Mouse (Mus musculus) cerebellum, adult 9-10 months (tissue): ENCODE data around the gene Fig4.

Experiments used
- DNase-seq: peaks from one replicate; pipeline ENCODE4 v3.0.0; 2022

The Fig4 gene

GRCm38 (mm10) chr10:41208860-41209377 lies 94.1 kb downstream of the Fig4 start:
- DNase-seq: no peak

DNA sequence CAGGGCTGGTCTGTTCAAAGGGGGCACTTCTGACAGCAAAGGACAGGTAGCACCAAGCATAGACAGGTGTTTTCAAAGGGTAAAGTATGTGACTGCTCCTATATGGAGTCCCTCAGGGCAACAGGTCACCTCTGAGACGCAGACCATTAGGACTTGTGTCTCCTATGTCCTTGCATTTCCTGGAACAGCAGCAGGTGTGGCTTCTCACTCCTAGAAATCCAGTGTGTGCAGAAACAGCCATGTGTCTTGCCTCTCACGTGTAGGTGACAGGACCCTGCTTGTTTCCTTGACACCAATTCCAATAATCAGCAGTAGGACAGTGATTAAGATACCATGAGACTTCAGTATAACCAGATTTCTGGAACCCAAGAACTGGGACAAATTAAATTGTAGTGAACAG lies 97.4 kb downstream of the Fig4 start:
- no peak for DNase-seq

DNA sequence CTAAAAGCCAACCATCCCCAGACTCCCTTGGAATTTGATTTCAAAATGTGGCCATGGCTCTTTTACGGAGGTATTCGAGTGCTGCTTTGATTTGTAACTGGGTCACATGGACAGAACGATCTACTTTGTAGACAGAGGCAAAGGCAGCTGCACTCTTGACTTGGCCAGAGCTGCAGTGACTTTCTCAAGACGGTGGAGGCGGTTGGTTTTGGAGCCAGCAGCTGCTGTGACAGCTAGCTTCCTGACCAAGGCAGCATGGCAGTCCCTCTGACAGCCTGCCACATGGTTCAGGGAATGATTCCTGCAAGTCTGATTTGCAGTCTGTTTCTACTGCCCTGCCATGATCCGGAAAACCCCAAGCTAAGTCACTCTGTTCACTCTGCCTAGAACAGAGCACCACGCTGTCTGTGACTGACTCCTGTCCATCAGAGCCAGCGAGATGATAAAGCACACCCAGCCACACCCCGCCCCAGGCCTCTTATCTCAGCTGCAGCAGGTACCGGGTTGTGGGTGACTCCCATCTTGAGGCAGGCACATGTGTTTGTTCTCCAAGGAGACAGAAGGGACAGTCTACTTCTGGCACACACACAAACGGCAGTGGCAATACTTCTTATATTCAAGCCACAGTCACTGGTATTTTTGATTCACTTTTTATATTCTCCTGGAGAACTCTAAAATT lies 98.3 kb downstream of the Fig4 start:
- DNase-seq: no peak

DNA sequence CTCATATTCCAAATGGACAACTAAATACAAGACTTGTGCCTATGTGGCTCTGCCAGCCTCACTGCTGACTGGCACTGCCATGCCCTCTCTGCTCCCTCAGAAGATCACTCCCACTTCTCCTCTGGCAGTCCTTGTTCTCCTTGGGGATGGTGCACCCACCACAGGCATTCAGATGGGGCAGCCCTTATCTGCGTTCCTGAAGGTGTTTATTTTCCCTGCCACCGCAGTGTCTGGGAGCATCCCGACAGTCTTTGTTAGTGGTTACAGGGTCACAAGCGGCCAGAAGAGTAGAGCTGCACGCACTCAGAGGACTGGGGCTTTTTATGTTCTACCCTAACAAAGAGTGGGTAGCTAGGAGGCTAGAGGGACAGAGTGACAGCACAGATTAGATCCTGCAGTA lies 98.9 kb downstream of the Fig4 start:
- no peak for DNase-seq

GRCm38 (mm10) chr10:41198719-41199118 lies 104.3 kb downstream of the Fig4 start:
- no peak for DNase-seq

- no peak for DNase-seq
Measured at GRCm38 (mm10) chr10:41197788-41198187, 105.3 kb downstream of the Fig4 start.

- no peak for DNase-seq
Measured at GRCm38 (mm10) chr10:41196295-41196694, 106.8 kb downstream of the Fig4 start.

DNA sequence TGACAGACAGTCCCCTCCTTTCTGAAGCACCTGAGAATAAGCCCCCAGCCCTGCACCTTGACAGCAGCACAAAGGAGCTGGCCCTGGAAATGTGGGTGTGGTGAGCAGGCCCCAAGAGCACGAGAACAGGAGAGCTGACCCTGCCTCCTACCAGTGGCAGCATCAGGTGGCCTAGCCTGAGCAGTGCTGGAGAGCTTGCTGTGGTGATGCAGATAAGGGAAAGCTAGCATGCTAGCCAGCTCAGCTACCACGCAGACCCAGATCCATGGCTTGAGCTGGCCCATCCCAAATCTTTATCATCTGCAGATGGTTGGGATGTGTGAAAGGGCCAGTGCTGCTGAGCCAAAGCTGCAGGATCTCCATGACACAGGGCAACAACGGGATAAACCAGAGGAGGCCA lies 113.7 kb downstream of the Fig4 start:
- DNase-seq: no peak

GRCm38 (mm10) chr10:41183975-41184374 lies 119.1 kb downstream of the Fig4 start:
- no peak for DNase-seq

DNA sequence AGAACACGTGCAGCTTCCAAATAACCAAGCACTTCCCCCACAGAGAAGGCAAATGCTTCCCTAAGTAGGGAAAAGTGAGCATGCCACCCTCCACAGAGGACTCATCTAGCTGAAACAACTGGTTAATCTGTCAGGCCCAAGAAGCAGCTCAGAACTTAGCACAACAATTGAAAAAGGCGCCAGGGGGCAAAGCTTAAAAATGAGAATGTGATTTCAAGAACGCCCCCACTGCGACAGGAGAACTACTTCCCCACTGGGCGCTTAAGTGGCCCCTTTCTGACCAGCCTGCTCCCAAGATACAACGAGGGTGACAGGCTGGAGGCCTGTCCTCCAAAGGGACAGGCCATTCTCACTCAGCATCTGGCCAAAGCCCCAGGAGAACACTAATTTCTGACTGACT lies 120.4 kb downstream of the Fig4 start:
- DNase-seq: no peak

GRCm38 (mm10) chr10:41166141-41166540 lies 136.9 kb downstream of the Fig4 start:
- no peak for DNase-seq

DNA sequence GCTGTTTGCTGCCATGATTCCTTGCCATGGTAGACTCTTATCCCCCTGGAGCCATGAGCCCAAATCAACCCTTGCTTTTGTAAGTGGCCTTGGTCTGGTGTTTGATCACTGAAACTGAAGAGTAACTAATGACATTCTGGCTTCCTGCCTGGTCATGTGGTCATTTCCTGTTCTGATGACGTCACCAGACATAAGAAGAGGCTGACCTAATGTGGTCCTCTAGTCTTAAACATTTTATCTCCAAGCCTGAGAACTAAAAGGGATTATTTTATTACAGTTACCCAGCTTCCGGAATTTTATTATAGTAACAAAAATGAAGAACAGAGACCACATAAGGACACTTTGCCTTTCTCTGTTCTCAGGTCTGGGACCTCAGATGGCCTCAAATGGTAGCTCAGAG lies 140.0 kb downstream of the Fig4 start:
- DNase-seq: no peak

DNA sequence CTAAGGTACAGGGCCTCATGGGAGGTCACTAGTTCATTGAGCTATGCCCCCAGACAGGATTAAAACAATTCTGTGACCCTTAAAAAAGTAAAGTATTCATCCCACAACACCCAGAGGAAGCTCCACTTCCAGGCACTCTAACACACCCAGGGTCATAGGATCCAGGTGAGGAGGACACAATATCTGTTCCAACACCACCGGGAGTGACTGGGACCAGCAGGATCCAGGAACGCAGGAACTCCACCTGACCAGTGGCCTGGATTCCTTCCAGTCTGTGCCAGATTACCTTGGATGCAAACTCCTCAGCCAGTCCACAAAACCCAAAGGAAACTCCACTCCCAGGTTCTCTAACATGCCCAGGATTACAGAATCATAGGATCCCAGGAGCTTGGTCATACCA lies 145.8 kb downstream of the Fig4 start:
- no peak for DNase-seq

GRCm38 (mm10) chr10:41156693-41157092 lies 146.4 kb downstream of the Fig4 start:
- no peak for DNase-seq

- no peak for DNase-seq
Measured at GRCm38 (mm10) chr10:41153229-41153750, 149.8 kb downstream of the Fig4 start.

DNA sequence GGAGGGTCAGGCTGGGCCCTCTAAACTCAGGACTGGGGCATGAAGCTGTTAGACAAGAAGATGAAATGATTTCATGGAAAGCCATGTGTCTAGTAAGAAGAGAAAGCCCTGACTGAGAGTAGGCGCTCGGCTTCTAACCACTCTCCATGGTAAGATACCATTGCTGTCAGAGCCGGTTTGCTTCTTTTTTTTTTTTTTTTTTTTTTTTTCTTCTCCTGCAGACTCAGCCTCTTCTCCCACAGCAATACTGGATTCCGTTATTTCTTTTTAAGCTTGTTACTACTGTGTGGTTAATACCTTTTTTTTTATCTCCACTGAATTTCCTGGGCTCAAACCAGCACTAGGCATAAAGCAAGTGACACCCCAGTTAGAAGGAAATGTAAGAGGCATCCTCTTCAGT lies 151.2 kb downstream of the Fig4 start:
- no peak for DNase-seq

- DNase-seq: no peak
Measured at GRCm38 (mm10) chr10:41151441-41151840, 151.6 kb downstream of the Fig4 start.

GRCm38 (mm10) chr10:41151021-41151420 lies 152.0 kb downstream of the Fig4 start:
- DNase-seq: no peak

DNA sequence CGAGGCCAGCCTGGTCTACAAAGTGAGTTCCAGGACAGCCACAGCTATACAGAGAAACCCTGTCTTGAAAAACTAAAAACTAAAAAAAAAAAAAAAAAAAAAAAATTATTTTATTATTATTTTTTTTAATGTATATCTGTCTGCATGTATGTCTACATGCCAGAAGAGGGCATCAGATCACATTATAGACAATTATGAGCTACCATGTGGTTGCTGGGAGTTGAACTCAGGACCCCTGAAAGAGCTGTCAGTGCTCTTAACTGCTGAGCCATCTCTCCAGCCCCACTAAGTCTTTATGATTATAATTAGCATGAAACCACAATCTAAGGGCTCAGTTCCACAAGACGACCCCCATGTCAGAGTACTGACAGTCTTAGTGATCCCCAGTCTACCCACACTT lies 152.6 kb downstream of the Fig4 start:
- DNase-seq: no peak

GRCm38 (mm10) chr10:41149307-41149706 lies 153.8 kb downstream of the Fig4 start:
- DNase-seq: no peak

DNA sequence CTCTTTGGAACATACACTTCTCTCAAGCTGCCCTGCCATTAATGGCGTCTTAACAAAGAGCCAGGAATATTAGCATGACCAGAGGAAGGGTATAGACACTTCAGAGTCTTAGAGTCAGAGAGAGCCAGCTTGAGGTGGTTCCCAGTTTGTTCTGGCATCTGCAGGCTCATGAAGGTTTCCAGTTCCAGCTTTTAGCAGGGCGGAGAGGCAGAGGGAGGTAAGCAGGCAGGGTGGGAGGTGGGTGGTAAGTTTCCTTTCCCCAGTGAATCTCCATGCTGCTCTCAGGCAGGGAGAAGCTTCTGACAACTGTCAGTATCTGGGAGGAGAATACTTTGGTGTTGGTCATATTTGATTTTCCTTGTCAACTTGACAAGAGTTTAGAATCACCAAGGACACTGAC lies 156.9 kb downstream of the Fig4 start:
- no peak for DNase-seq
